10 mouse cellular contexts compared by ENCODE assay signal in genomic region chr14:54636954-54637353, GRCm38 (mm10). TPM values are rescaled to one million over a fixed set of nuclear protein-coding genes. Genes with fewer than 3 reads are reported as not detected.
DNase-seq lines count a peak whose midpoint lies in the region; ATAC-seq and TF ChIP-seq lines count a peak whose summit lies in the region.
"Had no signal": no experiment of that assay in that cellular context is flagged by ENCODE, and none has a peak within 500 bp of the region (broad histone marks: within the 10 kb centered on the region; RNA-seq: fewer than 3 reads in every experiment).

No protein-coding gene starts in this region.

- H3K4me1 ChIP-seq in heart, postnatal 0 days (ENCODE audit: control insufficient read depth, insufficient read depth), result no peaks in the 10 kb centered on the region
- peaks cover 7% of the 10 kb centered on the region; the same call in 1 of the 2 replicates for H3K4me1 ChIP-seq in heart, embryonic 11.5 days (ENCODE audit: control insufficient read depth, insufficient read depth, low read length)
- peaks cover 15% of the 10 kb centered on the region for H3K4me1 ChIP-seq in testis, adult 2 months (ENCODE audit: control insufficient read depth, insufficient read depth, low read length)

- H3K9ac ChIP-seq in heart, postnatal 0 days (replicated peaks; ENCODE audit: low read depth, low read length), result no peak overlapping the region
- no peak overlapping the region for H3K9ac ChIP-seq in heart, embryonic 11.5 days (ENCODE audit: low read depth, low read length)
- H3K9ac ChIP-seq: embryonic facial prominence, embryonic 12.5 days had no signal

- no peak for TF ChIP-seq EP300 in heart, postnatal 0 days (IDR thresholded peaks at IDR 0.05; ENCODE audit: low read depth)

- H3K27me3 ChIP-seq in heart, postnatal 0 days (ENCODE audit: control insufficient read depth, insufficient read depth, low read length), result no peaks in the 10 kb centered on the region
- H3K27me3 ChIP-seq in heart, embryonic 11.5 days (ENCODE audit: control insufficient read depth, insufficient read depth, low read length), result no peaks in the 10 kb centered on the region
- H3K27me3 ChIP-seq in testis, adult 2 months (ENCODE audit: control insufficient read depth, insufficient read depth, low read length), result no peaks in the 10 kb centered on the region
- H3K27me3 ChIP-seq: embryonic facial prominence, embryonic 12.5 days had no signal

- ATAC-seq in heart, postnatal 0 days (ENCODE audit: insufficient read depth, low read depth), result no peak
- ATAC-seq in heart, embryonic 11.5 days (replicated peaks; ENCODE audit: insufficient number of reproducible peaks, low FRiP score, low TSS enrichment), result no peak

- no peak overlapping the region for H3K4me3 ChIP-seq in heart, postnatal 0 days (ENCODE audit: low read depth, low read length)
- no peak overlapping the region for H3K4me3 ChIP-seq in heart, embryonic 11.5 days (ENCODE audit: low read depth, low read length)
- no peak overlapping the region for H3K4me3 ChIP-seq in testis, adult 2 months (ENCODE audit: control insufficient read depth, low read depth, low read length)
- H3K4me3 ChIP-seq: embryonic facial prominence, embryonic 12.5 days had no signal

- no peaks in the 10 kb centered on the region for H3K9me3 ChIP-seq in heart, postnatal 0 days (replicated peaks; ENCODE audit: control insufficient read depth, low read length)
- no peaks in the 10 kb centered on the region for H3K9me3 ChIP-seq in heart, embryonic 11.5 days (replicated peaks; ENCODE audit: control insufficient read depth, low read length)
- H3K9me3 ChIP-seq: embryonic facial prominence, embryonic 12.5 days had no signal

- WGBS in heart, postnatal 0 days, result 53% methylated on average over 8 of the region's 8 CpGs
- WGBS in heart, embryonic 11.5 days (ENCODE audit: insufficient replicate concordance), result 54% methylated on average over 8 of the region's 8 CpGs

- no peak overlapping the region for H3K4me2 ChIP-seq in heart, postnatal 0 days (ENCODE audit: low read depth, low read length)
- H3K4me2 ChIP-seq in heart, embryonic 11.5 days, result no peak overlapping the region
- H3K4me2 ChIP-seq: embryonic facial prominence, embryonic 12.5 days had no signal

- H3K27ac ChIP-seq in heart, postnatal 0 days (ENCODE audit: low read depth), result no peak overlapping the region
- no peak overlapping the region for H3K27ac ChIP-seq in heart, embryonic 11.5 days (ENCODE audit: low read depth, low read length)
- no peak overlapping the region for H3K27ac ChIP-seq in testis, adult 2 months (ENCODE audit: control insufficient read depth, insufficient read depth, low read depth, low read length)
- H3K27ac ChIP-seq: embryonic facial prominence, embryonic 12.5 days had no signal

- TF ChIP-seq CTCF in heart, postnatal 0 days (IDR thresholded peaks at IDR 0.05; ENCODE audit: low read depth), result peak; percentile 71
- TF ChIP-seq CTCF in testis, adult 2 months (IDR thresholded peaks at IDR 0.05; ENCODE audit: control insufficient read depth, insufficient read depth, insufficient replicate concordance, low read depth, low read length), result peak; percentile 89

- H3K36me3 ChIP-seq in heart, postnatal 0 days (replicated peaks; ENCODE audit: control insufficient read depth, insufficient read depth, low read length), result peaks cover 9% of the 10 kb centered on the region; the same call in 1 of the 2 replicates
- H3K36me3 ChIP-seq in heart, embryonic 11.5 days (ENCODE audit: control insufficient read depth, insufficient read depth, low read length), result peaks cover 16% of the 10 kb centered on the region
- no peaks in the 10 kb centered on the region for H3K36me3 ChIP-seq in testis, adult 2 months (ENCODE audit: control insufficient read depth, insufficient read depth, low read length)

- no peak for TF ChIP-seq POLR2A in testis, adult 2 months (IDR thresholded peaks at IDR 0.05; ENCODE audit: control insufficient read depth, low read depth, low read length)

- DNase-seq in heart, postnatal 0 days (ENCODE audit: low spot score), result peak; percentile 35
- DNase-seq in testis, postnatal 14 days (ENCODE audit: low spot score), result no peak
- DNase-seq in cerebellum, postnatal 25 days, result peak; percentile 57 to 71
- DNase-seq in lung, postnatal 25 days (ENCODE audit: low spot score), result peak; percentile 24
- no peak for DNase-seq in ovary, postnatal 10 days (ENCODE audit: low spot score)
- DNase-seq in right cerebral cortex, postnatal 25 days, result no peak

RNA-seq across cellular contexts. Expression of gene Gm17606, which starts 3.8 kb away (rescaled TPM):
- total RNA-seq in heart, postnatal 0 days (2014; rRNA removed; ENCODE audit: low replicate concordance), result not detected in 2 replicates
- polyA plus RNA-seq in heart, postnatal 0 days (2015; fragmentation: Nextera tagmentation; extraction: Ambion mirVana), result not detected in 2 replicates
- polyA plus RNA-seq in heart, embryonic 11.5 days (2014; fragmentation: Nextera tagmentation; extraction: Ambion mirVana), result not detected in 2 replicates
- polyA plus RNA-seq in testis, adult 2 months (2012; rRNA removed), result not detected in 2 replicates
- total RNA-seq: left cerebral cortex, adult 18-20 months had no signal

RNA-seq across cellular contexts. Expression of gene Cdh24, which starts 4.2 kb away (rescaled TPM):
- total RNA-seq in heart, postnatal 0 days (2014; rRNA removed; ENCODE audit: low replicate concordance), result 6.2 and 7.0 TPM in 2 replicates
- 0.41 and 0.47 TPM in 2 replicates for polyA plus RNA-seq in heart, postnatal 0 days (2015; fragmentation: Nextera tagmentation; extraction: Ambion mirVana)
- 2.9 and 3.1 TPM in 2 replicates for polyA plus RNA-seq in heart, embryonic 11.5 days (2014; fragmentation: Nextera tagmentation; extraction: Ambion mirVana)
- polyA plus RNA-seq in testis, adult 2 months (2012; rRNA removed), result 9.9 and 10.2 TPM in 2 replicates

RNA-seq across cellular contexts. Expression of gene Psmb11, which starts 15.7 kb away (rescaled TPM):
- total RNA-seq in heart, postnatal 0 days (2014; rRNA removed; ENCODE audit: low replicate concordance), result not detected in 2 replicates
- polyA plus RNA-seq in heart, postnatal 0 days (2015; fragmentation: Nextera tagmentation; extraction: Ambion mirVana), result not detected in 2 replicates
- not detected in 2 replicates for polyA plus RNA-seq in heart, embryonic 11.5 days (2014; fragmentation: Nextera tagmentation; extraction: Ambion mirVana)
- 0.04 and 0.38 TPM in 2 replicates for polyA plus RNA-seq in testis, adult 2 months (2012; rRNA removed)

RNA-seq across cellular contexts. Expression of gene Psmb5, which starts 19.1 kb away (rescaled TPM):
- 207 TPM in 2 replicates for total RNA-seq in heart, postnatal 0 days (2014; rRNA removed; ENCODE audit: low replicate concordance)
- 342 and 350 TPM in 2 replicates for polyA plus RNA-seq in heart, postnatal 0 days (2015; fragmentation: Nextera tagmentation; extraction: Ambion mirVana)
- polyA plus RNA-seq in heart, embryonic 11.5 days (2014; fragmentation: Nextera tagmentation; extraction: Ambion mirVana), result 364 and 386 TPM in 2 replicates
- polyA plus RNA-seq in testis, adult 2 months (2012; rRNA removed), result 87.4 and 106 TPM in 2 replicates

RNA-seq across cellular contexts. Expression of gene 4931414P19Rik, which starts 31.2 kb away (rescaled TPM):
- total RNA-seq in heart, postnatal 0 days (2014; rRNA removed; ENCODE audit: low replicate concordance), result 5.3 and 12.4 TPM in 2 replicates
- 3.3 and 4.0 TPM in 2 replicates for polyA plus RNA-seq in heart, postnatal 0 days (2015; fragmentation: Nextera tagmentation; extraction: Ambion mirVana)
- 4.4 and 4.5 TPM in 2 replicates for polyA plus RNA-seq in heart, embryonic 11.5 days (2014; fragmentation: Nextera tagmentation; extraction: Ambion mirVana)
- 2.1 and 3.5 TPM in 2 replicates for polyA plus RNA-seq in testis, adult 2 months (2012; rRNA removed)

Comparison
In these comparisons a context has a peak if more than half of its experiments do, and no peak if none do; other contexts are left out.
1. DNase-seq: peak in heart, postnatal 0 days (single experiment), cerebellum, postnatal 25 days (2 of 2) and lung, postnatal 25 days (single experiment); none in testis, postnatal 14 days (single experiment), ovary, postnatal 10 days (single experiment) and right cerebral cortex, postnatal 25 days (single experiment).